ENCODE assay signal across 9 mouse cellular contexts in the genomic region with DNA sequence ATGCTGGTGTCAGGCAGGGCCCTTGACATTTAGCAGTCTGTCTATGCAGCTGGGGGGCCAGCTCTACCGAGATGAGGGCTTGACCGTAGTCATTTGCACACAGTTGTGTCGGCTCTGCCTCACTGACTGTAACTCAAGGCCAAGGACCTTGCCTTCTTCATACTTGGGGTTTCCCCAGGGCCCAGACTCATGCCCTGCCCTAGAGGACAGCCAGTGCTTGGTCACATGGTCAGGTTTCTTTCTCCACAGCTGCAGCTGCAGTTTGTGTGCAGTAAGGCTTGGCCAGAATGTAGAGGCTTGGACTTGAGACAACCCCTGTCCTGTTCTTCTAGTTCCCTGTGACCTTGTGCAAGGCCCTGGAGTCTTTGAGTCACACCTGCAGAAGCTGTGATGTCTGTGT.
DNase-seq lines count a peak whose midpoint lies in the region; ATAC-seq and TF ChIP-seq lines count a peak whose summit lies in the region.
"Had no signal": no experiment of that assay in that cellular context is flagged by ENCODE, and none has a peak within 500 bp of the region (broad histone marks: within the 10 kb centered on the region; RNA-seq: fewer than 3 reads in every experiment).

No protein-coding gene starts in this region.

- H3K27me3 ChIP-seq in kidney, embryonic 14.5 days (ENCODE audit: control insufficient read depth, insufficient read depth, low read length) = no peaks in the 10 kb centered on the region
- H3K27me3 ChIP-seq in C2C12 (ENCODE audit: control insufficient read depth, insufficient read depth, insufficient read length) = no peaks in the 10 kb centered on the region
- no peaks in the 10 kb centered on the region for H3K27me3 ChIP-seq in liver, postnatal 0 days (ENCODE audit: insufficient read depth, low read length)

- TF ChIP-seq EP300 in liver, postnatal 0 days (IDR thresholded peaks at IDR 0.05; ENCODE audit: low read depth) = no peak

- no peak for TF ChIP-seq POLR2A in bone marrow macrophage, adult 2 months (IDR thresholded peaks at IDR 0.05; ENCODE audit: borderline replicate concordance, low read depth, low read length)

- no peak overlapping the region for H3K4me2 ChIP-seq in kidney, embryonic 14.5 days (replicated peaks; ENCODE audit: low read depth, low read length)
- H3K4me2 ChIP-seq in liver, postnatal 0 days (ENCODE audit: low read depth, low read length) = no peak overlapping the region
- H3K4me2 ChIP-seq: lung, embryonic 14.5 days had no signal

- H3ac ChIP-seq in C2C12 (ENCODE audit: control insufficient read depth, insufficient read length, low read depth) = no peak overlapping the region

- no peak overlapping the region for H3K27ac ChIP-seq in kidney, embryonic 14.5 days (ENCODE audit: low read depth, low read length)
- peak overlapping the region; percentile 39 for H3K27ac ChIP-seq in bone marrow macrophage, adult 2 months (ENCODE audit: insufficient read depth, low read depth, low read length)
- peak overlapping the region; percentile 62 for H3K27ac ChIP-seq in liver, postnatal 0 days (ENCODE audit: low read depth)

- H3K79me2 ChIP-seq in C2C12 (ENCODE audit: control insufficient read depth, insufficient read depth) = no peaks in the 10 kb centered on the region

- no peak for ATAC-seq in kidney, embryonic 14.5 days (ENCODE audit: low FRiP score, low TSS enrichment)
- ATAC-seq in liver, postnatal 0 days = peak; percentile 57

- H3K79me3 ChIP-seq in C2C12 (ENCODE audit: low read depth) = no peaks in the 10 kb centered on the region

- H3K9me3 ChIP-seq in kidney, embryonic 14.5 days (ENCODE audit: control insufficient read depth, low read length) = no peaks in the 10 kb centered on the region
- H3K9me3 ChIP-seq in liver, postnatal 0 days (ENCODE audit: low read length) = no peaks in the 10 kb centered on the region

- no peaks in the 10 kb centered on the region for H3K36me3 ChIP-seq in kidney, embryonic 14.5 days (ENCODE audit: control insufficient read depth, insufficient read depth, low read length)
- H3K36me3 ChIP-seq in C2C12 (ENCODE audit: control insufficient read depth, insufficient read depth) = no peaks in the 10 kb centered on the region
- no peaks in the 10 kb centered on the region for H3K36me3 ChIP-seq in liver, postnatal 0 days (replicated peaks; ENCODE audit: insufficient read depth, low read length)

- DNase-seq in kidney, adult 18-20 months = peak; percentile 48
- peak; percentile 44 for DNase-seq in liver, postnatal 0 days
- DNase-seq in cerebellum, postnatal 25 days = no peak
- no peak for DNase-seq in frontal cortex, postnatal 14 days (ENCODE audit: low spot score in 2 of 2)
- no peak for DNase-seq in embryo, embryonic 10 days (ENCODE audit: low spot score)
- DNase-seq: lung, embryonic 14.5 days had no signal

- TF ChIP-seq CTCF in C2C12 (IDR thresholded peaks at IDR 0.05; ENCODE audit: control insufficient read depth, insufficient read depth, insufficient read length) = no peak
- no peak for TF ChIP-seq CTCF in bone marrow macrophage, adult 2 months (IDR thresholded peaks at IDR 0.05; ENCODE audit: low read depth, low read length)
- TF ChIP-seq CTCF in liver, postnatal 0 days (IDR thresholded peaks at IDR 0.05; ENCODE audit: low read depth) = no peak

- no peak overlapping the region for H3K4me3 ChIP-seq in kidney, embryonic 14.5 days (ENCODE audit: low read length)
- H3K4me3 ChIP-seq in C2C12 (ENCODE audit: insufficient read depth, poor library complexity, severe bottlenecking) = no peak overlapping the region
- H3K4me3 ChIP-seq in bone marrow macrophage, adult 2 months (ENCODE audit: insufficient read depth, low read length) = no peak overlapping the region
- H3K4me3 ChIP-seq in liver, postnatal 0 days (ENCODE audit: low read depth, low read length) = no peak overlapping the region

- no peak overlapping the region for H3K9ac ChIP-seq in kidney, embryonic 14.5 days (ENCODE audit: low read depth, low read length)
- H3K9ac ChIP-seq in liver, postnatal 0 days (replicated peaks) = no peak overlapping the region
- H3K9ac ChIP-seq: lung, embryonic 14.5 days had no signal

- 80% methylated on average over 3 of the region's 3 CpGs for WGBS in kidney, embryonic 14.5 days
- 50% methylated on average over 3 of the region's 3 CpGs for WGBS in liver, postnatal 0 days (ENCODE audit: insufficient replicate concordance)

- peaks cover 19% of the 10 kb centered on the region for H3K4me1 ChIP-seq in kidney, embryonic 14.5 days (ENCODE audit: control insufficient read depth, insufficient read depth, low read length)
- H3K4me1 ChIP-seq in bone marrow macrophage, adult 2 months (ENCODE audit: control insufficient read depth, insufficient read depth, low read length) = peaks cover 39% of the 10 kb centered on the region
- H3K4me1 ChIP-seq in liver, postnatal 0 days (ENCODE audit: insufficient read depth) = peaks cover 48% of the 10 kb centered on the region

TF ChIP-seq in C2C12, 6 proteins besides CTCF, POLR2A, EP300 and RAD21:
- TF ChIP-seq USF1 (IDR thresholded peaks at IDR 0.05; ENCODE audit: low read depth) (peak; percentile 32), MAX (IDR thresholded peaks at IDR 0.05) (no peak)
TF ChIP-seq in C2C12: peak in this region for 1.

Comparison
In these comparisons a context has a peak if more than half of its experiments do, and no peak if none do; other contexts are left out.
1. DNase-seq: peak in kidney, adult 18-20 months (single experiment) and liver, postnatal 0 days (single experiment); none in cerebellum, postnatal 25 days (0 of 2), frontal cortex, postnatal 14 days (0 of 2) and embryo, embryonic 10 days (single experiment).